Mouse (Mus musculus): Measurements from ENCODE around the gene Olfr371.

DNA sequence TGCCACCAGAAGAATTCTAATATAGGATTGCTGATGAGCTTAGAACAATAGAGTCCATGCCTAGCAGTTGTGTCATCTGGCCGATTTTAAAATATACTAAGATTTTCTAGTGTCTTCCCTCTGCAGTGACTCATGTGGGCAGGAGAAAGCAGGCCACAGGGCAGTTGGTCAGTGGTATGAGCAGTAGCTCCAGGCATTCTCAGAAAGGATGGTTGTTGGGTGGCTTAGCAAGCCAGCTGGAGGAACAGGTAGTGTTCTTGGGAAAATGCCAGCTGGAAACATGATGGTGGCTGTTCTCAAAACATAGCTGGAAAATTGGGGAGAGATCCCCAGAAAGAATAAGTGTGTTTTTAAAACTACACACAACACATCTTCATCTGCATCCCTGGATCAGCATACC lies 33.4 kb upstream of the Olfr371 start:
- no peak for TF ChIP-seq CTCF (conservative IDR thresholded peaks at IDR 0.05 in 1 of 2, IDR thresholded peaks at IDR 0.05 in 1 of 2; ENCODE audit: low read depth in 2 of 2, low read length in 2 of 2)
- TF ChIP-seq IRF4 (IDR thresholded peaks at IDR 0.05; ENCODE audit: low read depth, low read length): no peak
- TF ChIP-seq MEF2A (IDR thresholded peaks at IDR 0.05; ENCODE audit: borderline replicate concordance, low read depth, low read length): no peak
- TF ChIP-seq MAFK (IDR thresholded peaks at IDR 0.05; ENCODE audit: insufficient replicate concordance, low read length): no peak
- no peak for TF ChIP-seq SMC3 (IDR thresholded peaks at IDR 0.05; ENCODE audit: low read depth, low read length)
- no peak for TF ChIP-seq RCOR1 (conservative IDR thresholded peaks at IDR 0.05; ENCODE audit: low read depth, low read length)
- TF ChIP-seq ZNF384 (IDR thresholded peaks at IDR 0.05; ENCODE audit: low read depth, low read length): no peak

Measured in CH12.LX (cell line).